Mouse (Mus musculus) myocyte (in vitro differentiated cells): ENCODE data around the gene Nrp2.

ENCODE experiments used
- MYOG ChIP-seq, 3 experiments: IDR thresholded peaks; one replicate each; pipeline ENCODE4 v1.6.1; 2011; ENCODE audit warnings: control low read depth in 2 of 3, low read depth in 2 of 3, mild to moderate bottlenecking in 2 of 3; ENCODE audit not compliant: insufficient read length in 2 of 3, control insufficient read depth in 1 of 3, insufficient read depth in 1 of 3
- POLR2A ChIP-seq: IDR thresholded peaks from one replicate; pipeline ENCODE4 v1.6.1; 2011; ENCODE audit warnings: low read depth, mild to moderate bottlenecking, control low read depth, moderate library complexity; ENCODE audit not compliant: insufficient read length

- TF ChIP-seq MYOG (IDR thresholded peaks at IDR 0.05; ENCODE audit: control insufficient read depth in 1 of 3, insufficient read depth in 1 of 3, insufficient read length in 2 of 3, low read depth in 2 of 3) (no peak), POLR2A (no peak)
Measured at GRCm38 (mm10) chr1:62760086-62760485, 57.0 kb downstream of the Nrp2 start.
